Mouse (Mus musculus) adrenal gland, postnatal 4 days (tissue): ENCODE data around the gene Gdap1l1. TPM values are rescaled to one million over a fixed set of nuclear protein-coding genes. Genes with fewer than 3 reads are reported as not detected.
"Not testable (repeated sequence)": the region's sequence is repeated elsewhere in the genome, so short reads cannot be mapped to it uniquely, and the experiment has no call there.

Experiments
- DNase-seq, 2 experiments: peaks; one replicate each; pipeline ENCODE4 v3.0.0; 2021 to 2022; ENCODE audit warnings: low spot score in 2 of 2, mixed read lengths in 2 of 2
- long read RNA-seq, 2 experiments: library from polyadenylated mRNA; stranded (forward); transcript quantifications; one replicate each; pipeline ENCODE4 v2.0.0; 2021
- total RNA-seq, 2 experiments: library from RNA; stranded (reverse); gene quantifications; 2 replicates each; pipeline ENCODE4 v1.2.3; 2021

Gene Gdap1l1
- 10 to 100 TPM in 1 of 2 experiments, 1 to 10 TPM in 1; 9.7 to 10.3 TPM for total RNA-seq
- long read RNA-seq, experiment 1, partial matches to known transcripts = 1 of 10 reads
- long read RNA-seq, experiment 1, other reads (novel, unspliced or antisense) = 1 of 10 reads
- long read RNA-seq, experiment 2, transcript Gdap1l1-202 (7 exons, 2,475 nt) = minor isoform, 9 of 27 reads
- long read RNA-seq, experiment 2, transcript Gdap1l1-201 (6 exons, 2,220 nt) = major isoform, 10 of 27 reads
- long read RNA-seq, experiment 2, partial matches to known transcripts = 6 of 27 reads
- long read RNA-seq, experiment 2, other reads (novel, unspliced or antisense) = 2 of 27 reads

DNA sequence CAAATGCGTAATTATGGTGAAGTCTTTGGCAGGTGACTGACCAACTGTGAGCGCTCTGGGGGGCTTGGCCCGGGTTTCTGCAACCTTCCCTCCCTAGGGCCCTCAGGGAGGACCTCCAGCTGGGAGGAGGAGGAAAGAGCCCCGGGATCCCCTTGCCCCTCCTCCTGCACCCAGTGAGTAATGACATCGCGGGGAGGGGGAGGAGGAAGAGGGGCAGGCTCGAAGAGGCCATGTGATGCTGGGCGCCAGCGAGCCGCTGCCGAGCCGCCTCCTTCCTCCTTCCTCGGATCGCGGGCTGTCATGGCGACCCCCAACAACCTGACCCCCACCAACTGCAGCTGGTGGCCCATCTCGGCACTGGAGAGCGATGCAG, at the start of gene Gdap1l1:
TSS of gene Gdap1l1 (plus strand) at position 231 of the 373 bp plus-strand sequence.
- DNase-seq = no peak

DNA sequence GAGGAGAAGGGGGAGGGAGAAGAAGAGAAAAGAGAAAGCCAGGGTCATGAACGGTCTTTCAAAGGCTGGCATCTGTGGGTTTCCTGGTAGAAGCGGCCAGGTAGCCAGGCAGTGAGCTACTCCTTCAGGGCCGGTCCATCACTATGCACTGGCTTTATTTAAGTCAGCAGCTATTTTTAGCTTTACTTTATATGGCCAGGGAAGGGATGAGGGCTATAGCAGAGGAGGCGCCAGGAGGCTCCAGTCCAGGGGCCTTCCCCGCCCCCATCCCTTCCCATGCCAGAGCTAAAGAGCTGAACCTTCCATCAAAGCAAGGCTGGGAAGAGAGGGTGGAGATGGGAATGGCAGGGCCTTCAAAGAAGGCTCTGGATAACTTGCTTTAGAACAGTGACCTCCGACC, 45.8 kb upstream of the Gdap1l1 start:
- DNase-seq = no peak

GRCm38 (mm10) chr2:163393241-163393640, 45.0 kb upstream of the Gdap1l1 start:
- DNase-seq = no peak

- DNase-seq = no peak
These were observed 44.3 kb upstream of the Gdap1l1 start for GRCm38 (mm10) chr2:163393976-163394375.

GRCm38 (mm10) chr2:163394977-163395376, 43.3 kb upstream of the Gdap1l1 start:
- no peak for DNase-seq

DNA sequence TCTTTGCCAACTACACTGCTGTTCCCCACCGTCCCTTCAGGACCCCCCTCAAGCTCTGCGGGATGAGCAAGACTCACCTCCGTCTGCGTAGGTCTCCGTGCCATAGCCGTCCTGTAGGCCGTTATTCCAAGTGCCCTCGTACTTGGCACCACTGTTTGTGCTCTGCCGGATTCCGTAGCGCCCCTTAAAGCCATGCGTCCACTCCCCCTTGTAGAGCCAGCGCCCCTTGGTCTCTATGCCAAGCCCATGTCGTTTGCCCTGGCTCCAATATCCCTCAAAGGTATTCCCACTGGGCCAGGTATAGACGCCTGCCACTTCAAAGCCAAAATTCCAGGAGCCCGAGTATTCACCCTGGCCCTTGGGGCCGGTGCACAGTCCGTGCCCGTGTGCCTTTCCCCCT, 41.2 kb upstream of the Gdap1l1 start:
- no peak for DNase-seq

DNA sequence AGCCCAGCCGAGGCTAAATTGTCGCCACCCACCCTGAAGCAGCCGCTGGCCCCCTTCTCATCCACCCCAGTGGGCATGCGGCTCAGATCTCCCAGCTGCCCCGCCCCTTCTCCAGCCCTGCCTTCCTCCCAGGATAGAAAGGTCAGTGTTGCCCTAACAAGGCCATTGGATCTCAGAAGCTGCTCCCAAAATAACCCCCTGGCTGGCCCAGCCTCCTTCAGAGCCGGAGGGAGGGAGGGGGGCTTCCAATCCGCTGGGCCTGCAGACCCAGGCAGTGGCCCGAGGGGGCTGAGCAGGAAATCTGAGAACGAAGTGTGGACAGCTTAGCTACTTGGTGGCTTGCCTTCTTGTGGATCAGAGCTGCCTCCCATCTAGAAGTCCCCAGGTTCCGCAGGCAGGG, 40.4 kb upstream of the Gdap1l1 start, which contains the start of gene Jph2:
TSS of gene Jph2 (minus strand) at position 89 of the 400 bp plus-strand sequence.
- peak in 1 of 2 experiments; percentile 23 for DNase-seq

DNA sequence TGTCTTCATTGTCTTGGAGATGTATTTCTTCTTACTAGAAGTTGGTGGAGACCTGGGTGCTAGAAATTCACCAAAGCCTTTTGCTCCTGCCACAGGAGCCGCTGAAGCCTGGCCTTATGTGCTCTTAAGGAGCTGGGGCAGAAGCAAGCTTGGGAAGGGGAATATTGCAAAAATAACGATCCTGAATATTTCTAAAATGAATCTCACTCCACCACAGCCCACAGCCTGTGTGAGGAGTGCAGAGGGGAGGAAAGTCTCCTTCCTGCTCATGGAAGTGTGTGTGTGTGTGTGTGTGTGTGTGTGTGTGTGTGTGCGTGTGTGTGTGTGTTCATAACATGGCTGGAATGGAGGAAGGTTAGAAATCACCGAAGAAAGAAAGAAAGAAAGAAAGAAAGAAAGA, 39.5 kb upstream of the Gdap1l1 start:
- no peak for DNase-seq

- DNase-seq = no peak
These were observed 39.1 kb upstream of the Gdap1l1 start for GRCm38 (mm10) chr2:163399222-163399621.

DNA sequence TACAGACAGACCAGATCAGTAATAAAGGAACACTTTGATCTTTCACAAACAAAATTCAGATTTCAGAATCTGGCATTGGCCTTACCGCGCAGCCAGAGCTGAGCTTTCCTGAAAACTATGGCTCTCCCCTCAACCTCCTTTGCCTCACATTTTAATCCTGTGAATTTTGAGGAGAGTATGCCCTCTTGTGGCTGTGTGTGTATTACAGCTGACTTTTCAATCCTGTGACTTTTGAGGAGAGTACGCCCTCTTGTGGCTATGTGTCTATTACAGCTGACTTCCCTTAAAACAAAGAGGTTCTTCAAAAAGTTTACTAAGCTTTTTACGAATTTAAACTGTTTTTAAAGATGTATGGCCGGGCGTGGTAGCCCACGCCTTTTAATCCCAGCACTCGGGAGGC, 37.1 kb upstream of the Gdap1l1 start:
- DNase-seq = peak; percentile 50 to 65

GRCm38 (mm10) chr2:163404037-163404815, 34.0 kb upstream of the Gdap1l1 start:
- no peak for DNase-seq

DNA sequence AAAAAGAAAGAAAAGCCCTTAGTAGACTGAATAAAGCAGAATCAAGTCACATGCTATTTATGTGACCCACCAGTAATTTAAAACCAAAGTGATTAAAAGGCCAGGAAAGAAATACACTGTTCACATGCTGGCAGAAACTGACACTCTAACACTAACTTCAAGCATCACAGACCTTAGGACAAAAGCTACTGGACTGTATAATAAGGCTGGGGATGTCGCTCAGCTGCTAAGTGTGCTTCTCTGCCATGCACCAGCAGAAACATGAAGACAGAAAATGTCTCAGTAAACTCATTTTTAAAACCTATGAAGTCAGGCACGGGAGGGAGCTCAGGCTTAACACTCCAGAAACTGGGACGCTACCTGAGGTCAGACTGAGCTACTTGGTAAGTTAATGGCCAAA, 28.1 kb upstream of the Gdap1l1 start:
- DNase-seq = no peak

DNA sequence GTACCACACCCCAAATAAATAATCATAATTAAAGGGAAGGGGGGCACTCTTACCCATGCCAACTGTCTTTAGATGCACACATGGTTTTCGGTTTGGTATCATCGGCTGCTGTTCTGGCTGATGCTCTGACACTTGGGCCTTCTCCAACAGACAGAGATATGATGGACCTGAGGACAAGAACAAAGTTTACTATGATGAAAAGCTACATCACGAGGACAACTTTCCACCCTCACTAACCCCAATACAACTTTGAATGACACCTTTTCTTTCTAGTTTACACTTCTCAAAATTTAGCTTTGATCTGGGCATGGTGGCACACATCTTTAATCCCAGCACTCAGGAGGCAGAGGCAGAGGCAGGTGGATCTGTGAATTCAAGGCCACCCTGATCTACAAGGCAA, 26.9 kb upstream of the Gdap1l1 start:
- DNase-seq = not testable (repeated sequence)

GRCm38 (mm10) chr2:163411840-163412239, 26.4 kb upstream of the Gdap1l1 start:
- DNase-seq = no peak

GRCm38 (mm10) chr2:163412419-163412818, 25.9 kb upstream of the Gdap1l1 start:
- DNase-seq = no peak

- DNase-seq = no peak
These were observed 25.3 kb upstream of the Gdap1l1 start for GRCm38 (mm10) chr2:163412846-163413590.

- DNase-seq = no peak
These were observed 21.2 kb upstream of the Gdap1l1 start for GRCm38 (mm10) chr2:163417026-163417425.

- no peak for DNase-seq
These were observed 20.4 kb upstream of the Gdap1l1 start for GRCm38 (mm10) chr2:163417830-163418229.

DNA sequence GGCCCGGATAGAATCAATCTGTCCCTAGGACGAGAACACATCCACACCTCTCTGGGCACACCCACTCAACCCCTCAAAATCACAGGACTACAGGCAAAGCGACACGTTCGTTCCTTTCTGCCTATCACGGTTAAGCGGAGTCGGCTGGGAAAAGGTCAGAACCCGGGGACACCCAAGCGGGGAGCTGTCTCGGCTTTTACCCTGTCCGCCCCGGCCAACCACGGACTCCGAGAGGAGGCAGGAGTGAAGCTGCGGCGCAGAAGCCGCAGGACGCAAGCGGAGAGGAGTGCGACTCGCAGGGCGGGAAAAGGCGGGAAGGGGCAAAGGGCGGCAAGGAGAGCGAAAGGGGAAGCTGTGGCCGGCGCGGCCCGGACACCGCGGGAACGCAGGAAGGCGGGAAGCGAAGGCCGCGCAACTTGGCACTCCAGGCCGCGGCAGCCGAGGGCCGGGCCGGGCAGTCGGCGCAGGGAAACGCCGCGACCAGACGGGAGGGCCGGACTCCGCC, 19.4 kb upstream of the Gdap1l1 start:
- peak in 1 of 2 experiments; percentile 48 for DNase-seq

GRCm38 (mm10) chr2:163419346-163420045, 18.8 kb upstream of the Gdap1l1 start:
- peak; percentile 95 to 98 for DNase-seq

- no peak for DNase-seq
These were observed 17.9 kb upstream of the Gdap1l1 start for GRCm38 (mm10) chr2:163420366-163420886.
